Mouse (Mus musculus): ENCODE measurements around the gene Tjp3. TPM values are rescaled to one million over a fixed set of nuclear protein-coding genes. Genes with fewer than 3 reads are reported as not detected.

Gene Tjp3
- polyA plus RNA-seq, 1 experiment from 2014 or later, result 9.2 TPM

- WGBS, result 4% methylated on average over 25 of the region's 25 CpGs
- no peak for ATAC-seq
- Histone ChIP-seq H3K4me3 (ENCODE audit: low read depth, low read length) (peak overlapping the region; percentile 89), H3K27me3 (ENCODE audit: control insufficient read depth, insufficient read depth, low read depth, low read length) (peaks cover 14% of the 10 kb centered on the region), H3K4me2 (ENCODE audit: low read length) (peak overlapping the region; percentile 66), H3K4me1 (ENCODE audit: control insufficient read depth, insufficient read depth, low read length) (peaks cover 19% of the 10 kb centered on the region), H3K9me3 (replicated peaks; ENCODE audit: control insufficient read depth, low read length, poor library complexity, severe bottlenecking) (no peaks in the 10 kb centered on the region), H3K9ac (ENCODE audit: low read depth, low read length) (peak overlapping the region; percentile 93), H3K27ac (ENCODE audit: low read length) (peak overlapping the region; percentile 89), H3K36me3 (ENCODE audit: control insufficient read depth, insufficient read depth, low read length) (no peaks in the 10 kb centered on the region)
These were observed 2.1 kb upstream of the Tjp3 start for GRCm38 (mm10) chr10:81293334-81294030.

DNA sequence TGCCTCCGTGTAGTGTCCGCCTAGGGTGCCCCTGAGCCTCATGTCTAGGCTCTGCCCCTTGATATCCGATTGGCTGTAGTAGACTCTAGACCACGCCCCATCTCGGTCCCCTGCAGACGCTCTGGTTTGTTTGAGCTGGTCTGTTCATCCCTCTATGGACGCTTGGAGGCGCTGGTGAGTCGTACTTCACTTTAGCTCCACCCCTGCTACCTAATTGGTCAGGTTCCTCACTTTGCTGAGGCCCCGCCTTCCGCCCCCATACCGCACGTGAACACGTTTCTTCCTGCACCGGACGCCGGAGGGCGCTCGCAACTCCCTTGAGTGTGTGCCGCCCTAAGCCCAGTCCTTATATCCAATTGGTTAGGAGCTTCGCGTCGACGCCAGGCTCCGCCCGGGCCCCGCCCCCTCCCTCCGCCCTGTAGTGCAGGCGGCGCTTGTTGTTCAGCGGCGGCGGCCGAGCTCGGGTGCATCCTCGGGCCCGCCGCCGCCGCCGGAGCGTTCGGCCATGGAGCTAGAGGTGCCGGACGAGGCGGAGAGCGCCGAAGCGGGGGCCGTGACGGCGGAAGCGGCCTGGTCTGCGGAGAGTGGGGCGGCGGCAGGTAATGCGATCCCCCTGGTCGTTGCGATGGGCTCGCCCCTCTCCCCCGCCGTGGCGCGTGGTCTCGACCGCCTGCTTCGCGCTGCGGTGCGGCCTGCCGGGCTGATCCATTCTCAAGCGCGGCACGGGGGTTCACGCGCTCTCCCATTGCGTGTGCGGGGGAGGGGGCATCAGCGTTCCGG lies 1.4 kb upstream of the Tjp3 start, which contains the start of gene Pip5k1c:
TSS of gene Pip5k1c (plus strand) at position 410 of the 780 bp plus-strand sequence.
- no peaks in the 10 kb centered on the region for H3K9me3 ChIP-seq (replicated peaks; ENCODE audit: control insufficient read depth, low read length, poor library complexity, severe bottlenecking)
- no peaks in the 10 kb centered on the region for H3K36me3 ChIP-seq (ENCODE audit: control insufficient read depth, insufficient read depth, low read length)
- ATAC-seq, result peak; percentile 94
- H3K27me3 ChIP-seq (ENCODE audit: control insufficient read depth, insufficient read depth, low read depth, low read length), result peaks cover 18% of the 10 kb centered on the region
- peak within 1 kb of the TSS; percentile 89 for H3K27ac ChIP-seq (ENCODE audit: low read length)
- H3K4me3 ChIP-seq (ENCODE audit: low read depth, low read length), result peak within 1 kb of the TSS; percentile 89
- H3K4me1 ChIP-seq (ENCODE audit: control insufficient read depth, insufficient read depth, low read length), result peaks cover 19% of the 10 kb centered on the region
- peak within 1 kb of the TSS; percentile 66 for H3K4me2 ChIP-seq (ENCODE audit: low read length)
- H3K9ac ChIP-seq (ENCODE audit: low read depth, low read length), result peak within 1 kb of the TSS; percentile 93
- WGBS, result under 1% methylated on average over 53 of the region's 80 CpGs

GRCm38 (mm10) chr10:81290698-81291460 lies 502 bp downstream of the Tjp3 start:
- Histone ChIP-seq H3K4me2 (ENCODE audit: low read length) (peak overlapping the region; percentile 23), H3K9ac (ENCODE audit: low read depth, low read length) (no peak overlapping the region), H3K36me3 (ENCODE audit: control insufficient read depth, insufficient read depth, low read length) (no peaks in the 10 kb centered on the region), H3K4me3 (ENCODE audit: low read depth, low read length) (peak overlapping the region; percentile 11; the same call in 1 of the 2 replicates), H3K4me1 (ENCODE audit: control insufficient read depth, insufficient read depth, low read length) (peaks cover 19% of the 10 kb centered on the region), H3K27me3 (ENCODE audit: control insufficient read depth, insufficient read depth, low read depth, low read length) (peaks cover 18% of the 10 kb centered on the region), H3K9me3 (replicated peaks; ENCODE audit: control insufficient read depth, low read length, poor library complexity, severe bottlenecking) (no peaks in the 10 kb centered on the region), H3K27ac (ENCODE audit: low read length) (no peak overlapping the region)
- 14% methylated on average over 24 of the region's 24 CpGs for WGBS
- no peak for ATAC-seq

- Histone ChIP-seq H3K27ac (ENCODE audit: low read length) (no peak overlapping the region), H3K9me3 (replicated peaks; ENCODE audit: control insufficient read depth, low read length, poor library complexity, severe bottlenecking) (no peaks in the 10 kb centered on the region), H3K36me3 (ENCODE audit: control insufficient read depth, insufficient read depth, low read length) (no peaks in the 10 kb centered on the region), H3K9ac (ENCODE audit: low read depth, low read length) (no peak overlapping the region), H3K4me1 (ENCODE audit: control insufficient read depth, insufficient read depth, low read length) (peaks cover 15% of the 10 kb centered on the region), H3K4me3 (ENCODE audit: low read depth, low read length) (no peak overlapping the region), H3K4me2 (ENCODE audit: low read length) (no peak overlapping the region), H3K27me3 (ENCODE audit: control insufficient read depth, insufficient read depth, low read depth, low read length) (peaks cover 22% of the 10 kb centered on the region)
- ATAC-seq, result no peak
- WGBS, result 69% methylated on average over 14 of the region's 14 CpGs
These were observed 1.6 kb downstream of the Tjp3 start for GRCm38 (mm10) chr10:81289811-81290210.

DNA sequence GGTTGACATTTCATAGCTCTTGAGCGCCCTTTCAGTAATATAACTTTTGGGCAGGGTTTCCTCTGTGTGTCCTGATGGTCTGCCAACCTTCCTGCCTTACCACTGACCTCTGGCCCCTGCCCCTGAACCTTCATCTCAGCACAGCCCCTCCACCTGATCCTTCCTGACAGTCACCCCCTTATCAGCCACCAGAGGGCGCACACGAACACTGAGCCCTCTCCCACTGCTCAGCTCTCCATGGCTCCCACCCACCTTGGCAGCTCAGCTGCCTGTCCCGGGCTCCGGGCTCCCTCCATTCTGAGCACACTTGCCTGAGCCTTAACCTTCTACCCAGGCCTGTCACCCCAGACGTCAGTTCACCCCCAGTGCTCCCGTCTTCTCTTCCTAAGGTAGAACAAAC lies 2.1 kb downstream of the Tjp3 start:
- Histone ChIP-seq H3K4me2 (ENCODE audit: low read length) (no peak overlapping the region), H3K4me3 (ENCODE audit: low read depth, low read length) (no peak overlapping the region)
- under 1% methylated on average over 7 of the region's 7 CpGs for WGBS

DNA sequence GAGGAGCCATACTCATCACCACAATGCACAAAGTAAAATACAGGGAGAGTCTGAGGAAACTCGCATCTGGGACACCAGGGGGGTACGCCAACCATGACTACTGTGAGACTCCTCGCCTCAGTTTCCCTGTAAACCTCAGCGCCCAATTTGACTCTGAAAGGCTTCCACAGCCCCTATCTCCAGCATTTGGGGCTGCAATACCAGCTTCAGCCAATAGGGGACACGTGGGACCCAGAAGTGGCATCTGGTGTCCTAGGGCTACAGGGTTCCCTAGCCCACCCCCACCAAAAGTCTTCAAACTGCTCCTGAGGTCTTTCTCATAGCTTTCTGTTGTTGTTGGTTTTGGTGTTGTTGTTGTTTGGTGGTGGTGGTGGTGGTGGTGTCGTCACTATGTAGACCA lies 2.8 kb downstream of the Tjp3 start:
- ATAC-seq, result no peak
- WGBS, result 36% methylated on average over 6 of the region's 6 CpGs
- Histone ChIP-seq H3K9ac (ENCODE audit: low read depth, low read length) (no peak overlapping the region), H3K27me3 (ENCODE audit: control insufficient read depth, insufficient read depth, low read depth, low read length) (peaks cover 28% of the 10 kb centered on the region), H3K9me3 (replicated peaks; ENCODE audit: control insufficient read depth, low read length, poor library complexity, severe bottlenecking) (no peaks in the 10 kb centered on the region), H3K4me1 (ENCODE audit: control insufficient read depth, insufficient read depth, low read length) (peaks cover 7% of the 10 kb centered on the region; the same call in 1 of the 2 replicates), H3K36me3 (ENCODE audit: control insufficient read depth, insufficient read depth, low read length) (no peaks in the 10 kb centered on the region), H3K4me3 (ENCODE audit: low read depth, low read length) (no peak overlapping the region), H3K4me2 (ENCODE audit: low read length) (no peak overlapping the region), H3K27ac (ENCODE audit: low read length) (no peak overlapping the region)

More for the DNA sequence above, 2.1 kb downstream of the Tjp3 start:
- Histone ChIP-seq H3K9ac (ENCODE audit: low read depth, low read length) (no peak overlapping the region), H3K9me3 (replicated peaks; ENCODE audit: control insufficient read depth, low read length, poor library complexity, severe bottlenecking) (no peaks in the 10 kb centered on the region), H3K27ac (ENCODE audit: low read length) (no peak overlapping the region), H3K4me1 (ENCODE audit: control insufficient read depth, insufficient read depth, low read length) (peaks cover 11% of the 10 kb centered on the region), H3K36me3 (ENCODE audit: control insufficient read depth, insufficient read depth, low read length) (no peaks in the 10 kb centered on the region), H3K27me3 (ENCODE audit: control insufficient read depth, insufficient read depth, low read depth, low read length) (peaks cover 27% of the 10 kb centered on the region)
- no peak for ATAC-seq

DNA sequence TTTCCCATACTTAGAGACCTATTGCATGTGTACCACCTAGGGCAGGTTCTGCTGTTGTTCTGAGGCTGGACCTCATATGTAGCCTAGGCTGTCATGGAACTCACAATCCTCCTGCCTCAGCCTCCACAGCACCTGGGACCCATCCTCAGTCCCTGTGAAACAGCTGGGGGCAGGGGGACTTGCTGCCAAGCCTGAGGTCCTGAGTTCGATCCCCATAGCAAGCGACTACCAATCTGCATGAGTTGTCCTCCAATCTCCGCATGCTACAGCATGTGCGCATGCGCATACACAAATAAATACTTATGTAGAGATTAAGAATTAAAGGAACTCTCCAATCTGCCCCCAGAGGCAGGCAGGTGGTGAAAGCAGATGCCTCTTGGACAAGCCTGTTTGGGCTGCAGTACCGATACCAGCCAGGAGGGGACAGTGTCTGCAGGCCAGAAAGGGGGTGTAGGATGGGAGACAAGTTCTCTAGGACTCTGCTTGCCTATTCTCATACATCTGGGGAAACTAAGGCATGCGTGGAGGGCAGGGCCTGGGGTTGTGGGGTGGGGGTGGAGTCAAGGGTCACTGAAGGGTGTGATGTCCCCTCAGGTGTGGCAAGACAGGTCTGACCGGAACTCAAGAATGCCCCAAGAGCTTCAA lies 3.7 kb downstream of the Tjp3 start:
- no peak for ATAC-seq
- 67% methylated on average over 8 of the region's 8 CpGs for WGBS

DNA sequence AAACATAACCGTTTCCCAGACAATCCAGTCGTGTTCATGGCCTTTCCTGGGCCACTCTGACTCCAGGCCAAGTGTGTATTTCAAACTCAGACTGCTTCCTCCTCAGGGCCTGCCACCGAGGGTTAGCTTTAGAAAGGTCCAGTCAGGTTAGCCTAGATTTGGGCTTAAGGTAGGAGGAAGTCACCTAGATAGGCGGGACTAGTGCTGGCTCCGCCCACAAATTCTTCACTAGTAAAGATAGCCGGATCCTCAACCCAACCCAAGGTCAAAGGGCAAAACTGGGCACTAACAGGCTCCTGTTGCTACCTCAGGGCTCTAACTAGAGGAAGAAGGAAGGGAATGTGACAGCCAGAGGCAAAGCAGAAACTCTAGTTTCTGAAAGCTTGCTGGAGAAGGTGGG lies 4.8 kb downstream of the Tjp3 start:
- H3K4me1 ChIP-seq (ENCODE audit: control insufficient read depth, insufficient read depth, low read length), result peaks cover 7% of the 10 kb centered on the region; the same call in 1 of the 2 replicates
- no peak overlapping the region for H3K9ac ChIP-seq (ENCODE audit: low read depth, low read length)
- no peak overlapping the region for H3K4me2 ChIP-seq (ENCODE audit: low read length)
- WGBS, result 50% methylated on average over 6 of the region's 6 CpGs
- no peak overlapping the region for H3K4me3 ChIP-seq (ENCODE audit: low read depth, low read length)
- H3K36me3 ChIP-seq (ENCODE audit: control insufficient read depth, insufficient read depth, low read length), result no peaks in the 10 kb centered on the region
- ATAC-seq, result no peak
- no peak overlapping the region for H3K27ac ChIP-seq (ENCODE audit: low read length)
- no peaks in the 10 kb centered on the region for H3K9me3 ChIP-seq (replicated peaks; ENCODE audit: control insufficient read depth, low read length, poor library complexity, severe bottlenecking)
- peaks cover 28% of the 10 kb centered on the region for H3K27me3 ChIP-seq (ENCODE audit: control insufficient read depth, insufficient read depth, low read depth, low read length)

More for the DNA sequence above, 3.7 kb downstream of the Tjp3 start:
- Histone ChIP-seq H3K36me3 (ENCODE audit: control insufficient read depth, insufficient read depth, low read length) (no peaks in the 10 kb centered on the region), H3K27me3 (ENCODE audit: control insufficient read depth, insufficient read depth, low read depth, low read length) (peaks cover 28% of the 10 kb centered on the region), H3K4me1 (ENCODE audit: control insufficient read depth, insufficient read depth, low read length) (peaks cover 7% of the 10 kb centered on the region; the same call in 1 of the 2 replicates), H3K9me3 (replicated peaks; ENCODE audit: control insufficient read depth, low read length, poor library complexity, severe bottlenecking) (no peaks in the 10 kb centered on the region), H3K4me3 (ENCODE audit: low read depth, low read length) (no peak overlapping the region), H3K4me2 (ENCODE audit: low read length) (no peak overlapping the region), H3K27ac (ENCODE audit: low read length) (no peak overlapping the region), H3K9ac (ENCODE audit: low read depth, low read length) (no peak overlapping the region)
